Mouse (Mus musculus) brain, embryonic 18.5 days (tissue): ENCODE results near the gene Cenpv.
"Not testable (repeated sequence)": the region's sequence is repeated elsewhere in the genome, so short reads cannot be mapped to it uniquely, and the experiment has no call there.

Experiments used
- DNase-seq: peaks from one replicate; pipeline ENCODE4 v3.0.0-alpha.2; 2012; ENCODE audit warnings: low read depth, low spot score

Gene Cenpv

DNA sequence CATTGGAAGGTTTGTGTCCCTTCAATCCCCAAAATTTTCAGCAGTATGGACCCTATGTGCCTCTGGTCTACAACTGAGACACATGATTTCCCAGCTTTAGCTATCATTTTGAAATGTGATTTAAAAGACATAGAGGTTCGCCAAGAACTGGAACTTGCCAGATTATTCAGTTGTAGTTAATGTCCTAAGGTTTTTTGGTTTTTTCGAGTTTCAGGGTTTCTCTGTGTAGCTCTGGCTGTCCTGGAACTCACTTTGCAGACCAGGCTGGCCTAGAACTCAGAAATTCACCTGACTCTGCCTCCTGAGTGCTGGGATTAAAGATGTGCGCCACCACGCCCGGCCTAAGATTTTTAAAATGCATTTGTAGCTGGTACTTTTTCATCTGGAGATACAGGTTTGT is 14.6 kb upstream of the Cenpv start:
- DNase-seq: no peak

DNA sequence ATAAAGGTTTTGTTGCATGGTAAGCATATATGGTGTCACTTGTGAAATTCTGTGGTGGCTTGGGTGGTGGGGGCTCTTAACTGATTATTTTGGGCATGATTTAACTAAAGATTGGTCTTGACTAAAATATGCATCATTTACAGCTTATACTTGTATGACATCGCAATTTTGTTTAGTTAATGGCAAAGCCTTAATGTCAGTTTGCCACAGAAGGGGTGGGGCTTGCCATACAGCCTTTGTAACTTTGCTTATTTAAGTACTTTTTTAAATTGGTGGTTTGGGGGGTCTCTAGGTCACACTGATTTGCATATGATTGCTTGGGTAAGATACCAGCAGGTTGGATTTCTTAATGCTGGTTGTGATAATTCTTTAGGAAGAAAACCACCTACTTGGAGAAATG is 14.1 kb upstream of the Cenpv start:
- no peak for DNase-seq

DNA sequence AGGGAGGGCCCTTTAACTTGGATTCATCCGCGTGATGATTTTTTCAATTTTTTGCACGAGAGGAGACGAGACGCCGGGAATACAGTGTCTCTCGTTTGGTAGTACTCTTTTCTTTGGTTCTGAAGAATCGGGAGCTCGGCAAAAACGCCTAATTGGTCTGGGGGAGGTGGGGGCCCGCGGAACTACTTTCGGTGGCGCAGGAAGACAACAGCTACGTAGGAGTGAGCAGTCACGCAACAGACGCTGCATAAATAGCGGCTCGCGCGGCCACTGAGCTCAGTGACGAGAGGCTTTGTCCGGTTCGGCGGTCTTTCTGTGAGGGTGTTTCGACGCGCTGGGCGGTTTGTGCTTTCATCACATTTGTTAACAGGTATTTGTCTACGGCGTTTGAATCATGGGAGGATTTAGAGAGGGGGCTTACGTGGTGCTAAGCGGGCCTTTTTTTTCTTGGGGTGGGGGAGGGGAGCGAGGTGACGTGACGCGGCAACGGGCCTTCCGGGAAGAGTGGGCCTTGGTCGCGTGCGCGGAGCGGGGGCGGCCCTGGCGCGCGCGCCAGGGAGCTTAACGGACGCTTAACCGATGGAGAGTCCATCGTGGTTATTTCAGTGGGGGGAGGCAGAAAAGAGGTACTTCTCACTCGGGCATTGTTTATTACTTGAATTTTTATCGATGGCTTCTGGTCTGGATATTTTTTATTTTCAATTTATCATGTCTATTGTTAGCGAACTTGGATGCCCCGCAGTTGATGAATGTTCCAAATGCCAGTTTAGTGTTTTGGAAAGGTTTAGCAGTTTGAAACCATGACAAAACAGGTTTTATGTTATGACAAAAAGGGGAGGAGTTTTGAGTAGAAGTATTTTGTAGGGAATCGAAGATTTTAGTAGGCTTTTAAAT is 12.4 kb upstream of the Cenpv start:
- DNase-seq: no peak

DNA sequence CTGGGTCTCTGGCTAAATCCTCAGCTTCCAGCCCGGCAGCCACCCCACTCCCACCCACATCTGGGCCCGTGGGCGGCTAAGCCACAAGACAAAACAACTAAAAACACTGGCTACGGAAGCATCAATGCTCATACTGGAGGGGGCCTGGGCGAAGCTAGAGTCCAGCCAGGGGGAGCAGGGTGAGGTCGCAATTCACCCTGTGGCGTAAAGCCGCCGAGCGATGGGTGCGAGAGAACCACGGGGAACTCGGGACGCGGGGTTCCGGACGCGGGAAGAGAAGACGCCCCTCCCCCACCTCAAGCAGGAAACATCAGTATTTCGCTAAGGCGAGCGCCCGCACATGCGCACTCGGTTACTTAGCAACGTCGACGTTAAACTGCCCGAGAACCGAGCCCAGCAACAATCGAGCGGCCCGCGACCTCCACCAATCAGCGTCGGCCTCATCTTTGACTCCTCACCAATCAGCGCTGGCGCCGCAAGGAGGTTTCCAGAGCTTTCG is 11.7 kb upstream of the Cenpv start, which contains the start of gene Ubb:
Gene Ubb, plus strand, starts transcription at position 445 of the 499 bp plus-strand sequence.
- peak; percentile 99 for DNase-seq

- peak; percentile 39 for DNase-seq
Measured at GRCm38 (mm10) chr11:62550227-62550685, 11.2 kb upstream of the Cenpv start.

DNA sequence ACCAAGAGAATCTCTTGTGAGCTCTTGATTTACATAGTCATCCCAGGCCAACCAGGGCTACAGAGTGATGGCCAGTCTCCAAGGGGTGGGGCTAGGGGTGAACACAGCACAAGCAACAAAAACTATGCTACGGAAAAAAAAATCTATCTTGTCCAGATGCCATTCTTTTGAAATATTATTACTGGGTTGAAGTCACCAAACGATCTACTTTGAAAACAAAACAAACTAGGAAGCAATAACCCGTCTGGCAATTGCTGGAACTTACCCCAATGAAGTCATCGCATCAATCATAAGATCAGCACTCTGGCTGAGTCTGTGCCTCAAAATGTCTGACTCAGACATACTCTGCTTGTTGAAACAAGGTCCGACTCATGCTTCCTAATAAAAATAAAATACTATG is 10.7 kb upstream of the Cenpv start:
- peak; percentile 24 for DNase-seq

- no peak for DNase-seq
Measured at GRCm38 (mm10) chr11:62543991-62544390, 4.9 kb upstream of the Cenpv start.

DNA sequence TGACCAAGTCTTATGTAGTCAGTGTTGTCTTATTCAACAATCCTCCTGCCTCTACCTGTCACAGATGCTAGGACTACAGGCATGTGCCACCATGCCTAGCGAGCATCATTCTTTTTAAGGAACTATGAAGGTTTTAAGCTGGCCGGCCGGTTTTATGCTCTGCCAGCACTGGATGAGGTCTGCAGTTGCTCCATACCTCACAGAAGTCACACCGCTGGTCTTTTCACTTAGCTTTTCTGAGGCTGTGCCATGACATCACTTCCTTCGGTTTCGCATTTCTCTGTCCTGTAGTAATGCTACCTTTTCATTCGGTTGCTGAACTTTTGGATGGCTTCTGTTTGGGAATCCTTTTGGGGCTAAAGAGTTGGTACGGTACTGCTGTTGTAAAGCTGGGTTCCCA is 2.5 kb upstream of the Cenpv start:
- DNase-seq: no peak

GRCm38 (mm10) chr11:62540969-62541368 is 1.9 kb upstream of the Cenpv start:
- no peak for DNase-seq

DNA sequence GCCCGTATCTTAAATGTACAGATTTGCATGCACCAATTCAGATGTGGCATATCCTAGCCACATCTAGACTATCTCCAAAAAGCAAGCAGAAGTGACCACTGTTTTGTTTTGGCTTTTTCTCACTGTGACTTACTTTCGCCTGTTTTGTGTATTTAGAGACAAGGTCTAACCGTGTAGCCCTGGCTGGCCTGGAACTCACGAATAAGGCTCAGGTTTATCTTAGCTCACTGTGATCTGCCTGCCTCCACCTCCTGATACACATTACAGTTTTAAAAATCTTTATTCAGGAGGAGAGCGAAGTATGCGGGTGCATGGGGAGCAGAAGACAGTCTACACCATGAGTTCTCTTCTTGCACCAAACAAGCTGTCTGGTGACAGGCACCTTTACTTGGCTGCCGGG is 1.1 kb upstream of the Cenpv start:
- no peak for DNase-seq

DNA sequence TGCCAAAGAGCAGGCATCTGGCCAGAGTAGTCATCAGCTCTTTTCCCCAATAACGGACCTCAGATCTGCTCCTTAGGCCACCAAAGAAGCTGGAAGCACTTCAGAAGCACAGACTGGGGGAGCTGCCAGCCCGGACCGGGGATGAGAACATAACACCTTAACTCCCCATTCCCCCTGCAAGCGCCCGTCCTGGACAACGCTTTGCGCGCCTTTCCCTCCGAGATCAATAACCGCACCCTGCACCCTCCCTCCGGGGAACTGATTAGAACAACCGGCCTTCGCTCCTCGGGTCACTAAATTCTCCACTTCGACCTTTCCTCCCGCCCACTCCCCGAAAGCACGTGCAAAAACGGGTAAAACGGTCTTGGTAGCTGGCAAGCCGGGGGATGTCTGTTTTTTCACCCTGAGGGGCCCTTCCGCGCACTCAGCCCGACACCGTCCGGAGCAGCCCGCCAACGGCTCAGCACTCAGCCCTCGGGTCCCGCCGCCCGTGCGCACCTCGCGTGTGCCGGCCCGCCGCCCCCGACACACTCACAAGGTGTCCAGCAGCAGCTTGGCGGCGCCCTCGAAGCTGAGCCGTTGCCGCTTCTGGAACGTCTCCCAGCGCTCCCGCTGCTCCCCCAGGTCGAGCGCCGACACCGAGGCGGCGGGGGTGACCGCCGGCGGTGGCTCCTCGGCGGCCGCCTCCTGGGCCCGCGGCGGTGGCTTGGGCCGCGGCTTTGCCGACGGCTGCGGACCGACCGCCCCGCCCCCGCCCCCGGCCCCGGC is 556 bp downstream of the Cenpv start:
- no peak for DNase-seq

DNA sequence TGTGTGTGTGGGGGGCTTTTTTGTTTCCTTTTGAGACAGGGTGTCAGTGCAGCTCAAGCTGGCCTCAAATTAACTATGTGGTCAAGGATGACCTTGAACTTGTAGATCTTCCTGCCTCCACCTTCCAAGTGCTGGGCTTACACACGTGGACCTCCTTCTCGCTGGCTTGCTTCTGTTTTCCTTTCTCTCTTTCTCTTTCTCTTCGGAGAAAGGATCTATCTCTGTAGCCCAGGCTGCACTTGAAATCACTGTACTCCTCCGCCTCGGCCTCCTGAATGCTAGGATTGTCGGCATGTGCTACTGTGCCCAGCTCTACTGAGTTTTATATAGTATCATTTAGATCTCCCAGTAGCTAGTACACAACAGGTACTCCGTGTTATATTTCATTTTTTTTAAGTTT is 1.5 kb downstream of the Cenpv start:
- DNase-seq: no peak

- no peak for DNase-seq
Measured at GRCm38 (mm10) chr11:62537089-62537488, 2.0 kb downstream of the Cenpv start.

GRCm38 (mm10) chr11:62522283-62522682 is 16.8 kb downstream of the Cenpv start:
- no peak for DNase-seq

- DNase-seq: no peak
Measured at GRCm38 (mm10) chr11:62518991-62519390, 20.1 kb downstream of the Cenpv start.

- no peak for DNase-seq
Measured at GRCm38 (mm10) chr11:62513311-62513710, 25.8 kb downstream of the Cenpv start.

DNA sequence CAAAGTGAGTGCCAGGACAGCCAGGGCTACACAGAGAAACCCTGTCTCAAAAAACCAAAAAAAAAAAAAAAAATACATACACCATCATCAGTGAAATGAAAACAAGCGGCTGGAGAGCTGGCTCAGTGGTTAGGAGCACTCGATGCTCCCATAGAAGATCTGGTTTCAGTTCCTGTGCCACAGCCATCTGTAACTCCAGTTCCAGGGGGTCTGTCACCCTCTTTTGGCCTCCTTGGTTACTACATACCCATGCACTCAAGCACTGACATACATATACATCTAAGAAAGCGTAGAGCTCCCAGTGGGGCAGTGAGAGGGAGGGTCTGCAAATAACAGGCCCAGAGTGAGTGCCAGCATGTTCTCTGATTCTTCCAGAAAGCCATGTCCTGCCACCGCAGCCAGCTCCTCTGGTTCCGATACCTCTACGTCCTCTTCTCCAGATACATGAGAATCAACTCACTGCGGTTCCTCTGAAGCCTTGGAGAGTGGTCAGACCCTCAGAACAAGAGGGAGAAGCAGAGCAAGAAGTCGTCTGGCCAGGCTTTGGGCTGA is 26.5 kb downstream of the Cenpv start:
- DNase-seq: no peak

DNA sequence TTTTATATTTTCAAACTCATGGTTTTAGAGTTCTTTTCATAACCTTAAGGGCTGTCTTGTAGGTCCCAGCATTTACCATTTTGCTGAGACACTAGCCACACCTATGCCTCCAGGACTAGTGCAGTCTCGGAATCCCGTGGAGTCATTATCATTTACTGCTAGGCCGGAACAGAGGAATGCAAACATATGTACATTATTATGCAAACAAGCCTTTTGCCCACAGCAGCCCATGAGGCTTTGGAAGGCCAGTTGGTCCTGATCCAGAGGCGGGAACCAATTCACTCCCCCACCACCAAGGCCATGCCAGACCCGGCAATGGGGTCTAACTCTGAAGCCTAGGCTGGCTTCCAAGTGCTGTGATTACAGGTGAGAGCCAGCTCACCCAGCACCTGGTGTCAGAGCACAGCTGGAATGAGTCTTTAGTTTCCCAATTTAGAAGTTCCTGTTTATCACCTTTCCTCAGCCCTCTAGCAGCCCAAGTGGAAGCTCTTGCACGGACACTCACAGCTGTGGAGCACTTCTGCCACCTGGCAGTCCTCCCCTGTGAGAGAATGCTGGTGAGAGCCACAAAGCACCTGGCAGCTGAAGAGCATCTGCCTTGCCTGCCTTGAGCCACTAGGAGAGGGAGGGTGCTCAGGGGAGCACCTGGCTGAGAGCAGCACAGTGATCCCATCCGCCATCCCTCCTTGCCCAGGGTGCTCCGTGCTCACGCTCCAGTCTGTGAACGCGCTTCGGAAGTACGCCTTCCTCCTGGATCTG is 27.4 kb downstream of the Cenpv start:
- DNase-seq: no peak

- DNase-seq: no peak
Measured at GRCm38 (mm10) chr11:62510956-62511355, 28.1 kb downstream of the Cenpv start.

DNA sequence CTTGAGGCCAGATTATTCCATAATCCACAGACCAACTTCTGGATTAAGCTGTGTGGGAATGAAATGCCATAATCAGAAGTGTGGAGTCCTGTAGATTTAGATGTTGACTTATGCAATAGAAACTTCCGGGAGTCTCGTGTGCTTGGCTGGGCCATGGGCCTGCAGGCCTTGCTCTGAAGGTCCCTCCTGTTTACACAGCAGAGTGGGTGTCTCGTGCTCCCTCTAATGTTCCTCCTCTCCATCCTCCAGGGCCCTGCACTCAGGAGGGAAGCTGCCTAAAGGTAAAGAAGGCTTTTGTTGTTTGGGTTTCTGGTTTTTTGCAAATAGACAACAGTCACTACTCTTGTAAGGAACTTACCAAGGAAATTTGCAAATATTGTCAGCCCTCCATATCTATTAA is 29.5 kb downstream of the Cenpv start:
- DNase-seq: no peak

- not testable (repeated sequence) for DNase-seq
Measured at GRCm38 (mm10) chr11:62508816-62509215, 30.2 kb downstream of the Cenpv start.
